In genomic region chr5:128733955-128734354, GRCm38 (mm10) we compare ENCODE assay signal across 10 mouse cellular contexts. TPM values are rescaled to one million over a fixed set of nuclear protein-coding genes. Genes with fewer than 3 reads are reported as not detected.
DNase-seq lines count a peak whose midpoint lies in the region; ATAC-seq and TF ChIP-seq lines count a peak whose summit lies in the region.
"Had no signal": no experiment of that assay in that cellular context is flagged by ENCODE, and none has a peak within 500 bp of the region (broad histone marks: within the 10 kb centered on the region; RNA-seq: fewer than 3 reads in every experiment).

No protein-coding gene starts in this region.

- DNase-seq in adrenal gland, adult (ENCODE audit: inconsistent age in 2 of 2, low spot score in 1 of 2), result peak; percentile 33 to 72
- DNase-seq in adrenal gland, postnatal 4 days (ENCODE audit: low spot score in 2 of 2), result no peak
- peak; percentile 43 for DNase-seq in thymus, postnatal 0 days (ENCODE audit: low spot score)
- no peak for DNase-seq in thymus, adult 18-20 months
- peak; percentile 87 for DNase-seq in forebrain, embryonic 14.5 days (ENCODE audit: low spot score)
- DNase-seq in layer of hippocampus, adult 18-20 months (ENCODE audit: low spot score in 2 of 2), result peak; percentile 57 to 80
- peak; percentile 36 to 48 for DNase-seq in lung, postnatal 4 days

- no peak overlapping the region for H3K4me2 ChIP-seq in forebrain, embryonic 14.5 days (ENCODE audit: low read length)

- H3K9ac ChIP-seq in forebrain, embryonic 14.5 days (ENCODE audit: low read length), result no peak overlapping the region

- peak; percentile 58; the same call in 1 of the 2 replicates for TF ChIP-seq CTCF in small intestine, adult 2 months (IDR thresholded peaks at IDR 0.05; ENCODE audit: extremely low read depth, insufficient read length, insufficient replicate concordance, low read depth, low read length)

- H3K36me3 ChIP-seq in forebrain, embryonic 14.5 days (ENCODE audit: control insufficient read depth, insufficient read depth, low read length), result no peaks in the 10 kb centered on the region
- H3K36me3 ChIP-seq in small intestine, adult 2 months (ENCODE audit: control insufficient read depth, insufficient read depth, low read length), result no peaks in the 10 kb centered on the region

- peak; percentile 46; the same call in 1 of the 2 replicates for ATAC-seq in forebrain, embryonic 14.5 days

- no peaks in the 10 kb centered on the region for H3K27me3 ChIP-seq in forebrain, embryonic 14.5 days (replicated peaks; ENCODE audit: control insufficient read depth, insufficient read depth, low read length)
- no peaks in the 10 kb centered on the region for H3K27me3 ChIP-seq in small intestine, adult 2 months (ENCODE audit: control insufficient read depth, insufficient read depth, low read length)

- no peak overlapping the region for H3K4me3 ChIP-seq in forebrain, embryonic 14.5 days (ENCODE audit: low read depth, low read length)
- no peak overlapping the region for H3K4me3 ChIP-seq in small intestine, adult 2 months (ENCODE audit: low read depth, low read length)

- H3K9me3 ChIP-seq in forebrain, embryonic 14.5 days (replicated peaks; ENCODE audit: control insufficient read depth, low read length), result no peaks in the 10 kb centered on the region

- H3K4me1 ChIP-seq in forebrain, embryonic 14.5 days (ENCODE audit: control insufficient read depth, insufficient read depth, low read length), result 0 out of 2 replicates have a peak, but pooled peaks cover under 1% of the 10 kb centered on the region
- H3K4me1 ChIP-seq in small intestine, adult 2 months (ENCODE audit: control insufficient read depth, insufficient read depth, insufficient read length, low read length), result no peaks in the 10 kb centered on the region

- no peak overlapping the region for H3K27ac ChIP-seq in forebrain, embryonic 14.5 days (ENCODE audit: low read depth, low read length)
- no peak overlapping the region for H3K27ac ChIP-seq in small intestine, adult 2 months (ENCODE audit: insufficient read depth, low read depth, low read length)

- WGBS in forebrain, embryonic 14.5 days, result 5% methylated on average over 6 of the region's 6 CpGs
- 3% methylated on average over 6 of the region's 6 CpGs for WGBS in small intestine, adult 2 months

- no peak for TF ChIP-seq POLR2A in small intestine, adult 2 months (IDR thresholded peaks at IDR 0.05; ENCODE audit: low read depth, low read length)

RNA-seq across cellular contexts. Expression of gene Piwil1, which starts 31.6 kb away (rescaled TPM):
- not detected for total RNA-seq in adrenal gland, postnatal 4 days (2021)
- not detected in 2 replicates for polyA plus RNA-seq in thymus, postnatal 0 days (2015; fragmentation: Nextera tagmentation; extraction: Ambion mirVana)
- polyA plus RNA-seq in forebrain, embryonic 14.5 days (2014; fragmentation: Nextera tagmentation; extraction: Ambion mirVana), result not detected in 2 replicates
- total RNA-seq in layer of hippocampus, adult 18-20 months (2021), result under 1 TPM; 0.13 to 0.20 TPM
- polyA plus RNA-seq in small intestine, adult 2 months (2012; rRNA removed), result not detected in 2 replicates
- polyA plus RNA-seq: C2C12; heart, embryonic 14.5 days had no signal

Comparison
In these comparisons a context has a peak if more than half of its experiments do, and no peak if none do; other contexts are left out.
1. DNase-seq: peak in adrenal gland, adult (2 of 2), thymus, postnatal 0 days (single experiment), forebrain, embryonic 14.5 days (single experiment), layer of hippocampus, adult 18-20 months (2 of 2) and lung, postnatal 4 days (2 of 2); none in adrenal gland, postnatal 4 days (0 of 2) and thymus, adult 18-20 months (0 of 2).